Mouse (Mus musculus) frontal cortex, adult 2 months (tissue): ENCODE data around the gene Dars2. TPM values are rescaled to one million over a fixed set of nuclear protein-coding genes. Genes with fewer than 3 reads are reported as not detected.

Experiments
- DNase-seq, 2 experiments: peaks; one replicate each; pipeline ENCODE4 v3.0.0; 2022; ENCODE audit warnings: low spot score in 1 of 2; ENCODE audit errors: extremely low spot score in 1 of 2
- polyA plus RNA-seq: library from polyadenylated mRNA; depleted of rRNA; stranded (reverse); fragments of >200 nt; gene quantifications from 2 replicates; pipeline ENCODE4 v1.2.3, GENCODE M21; 2012; rRNA removed

Gene Dars2
- 20.8 and 22.9 TPM in 2 replicates for polyA plus RNA-seq

DNA sequence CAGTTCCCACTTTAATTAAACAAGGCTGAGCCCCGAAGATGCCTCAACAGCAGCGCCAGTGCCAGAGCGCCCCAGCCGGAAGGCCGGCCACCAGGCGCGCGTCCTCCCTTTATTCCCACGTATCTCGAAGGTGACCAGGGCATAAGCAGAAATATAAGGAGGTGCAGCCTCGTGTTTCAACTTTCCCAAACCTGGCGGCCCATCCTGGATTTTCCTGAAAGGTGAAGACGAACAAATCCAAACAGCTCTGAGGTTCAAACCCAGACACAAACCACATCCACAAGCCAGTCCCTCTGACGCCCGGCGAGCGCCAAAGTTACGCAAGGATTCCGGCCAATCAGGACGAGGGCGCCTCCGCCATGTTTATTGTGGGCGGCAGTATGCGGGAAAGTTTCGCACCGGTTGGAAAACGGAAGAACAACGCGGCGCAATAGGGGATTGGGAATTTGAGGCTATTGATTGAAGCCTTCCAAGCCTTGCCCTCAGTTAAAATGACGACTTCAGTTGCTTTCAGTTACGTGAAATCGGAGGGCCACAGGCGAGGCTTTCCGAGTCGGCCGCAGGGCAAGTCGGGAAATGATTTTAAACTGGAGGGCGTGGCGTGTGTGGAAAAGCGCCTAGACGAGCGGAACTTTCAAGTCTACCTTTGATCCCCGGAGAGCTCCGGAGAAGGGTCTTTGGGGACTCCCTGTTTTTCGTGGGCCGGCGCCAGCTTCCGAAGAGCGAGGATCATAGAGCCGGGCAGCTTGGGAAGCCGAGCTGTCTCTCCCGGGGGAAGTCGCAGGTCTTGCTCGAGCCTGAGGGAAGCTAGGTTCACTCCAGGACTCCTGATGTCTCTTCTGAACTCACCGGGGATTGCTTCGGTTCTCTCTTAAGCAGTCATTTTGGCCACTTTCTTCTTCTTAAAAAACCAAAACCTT is at the start of gene Dars2, which contains the start of gene Cenpl:
Dars2 (minus strand) TSS at position 307 of the 920 bp plus-strand sequence.
Cenpl (plus strand) TSS at position 362 of the 920 bp plus-strand sequence.
- peak; percentile 95 to 99 for DNase-seq

- no peak for DNase-seq
These were observed 44.1 kb upstream of the Dars2 start for GRCm38 (mm10) chr1:161114591-161114990.

GRCm38 (mm10) chr1:161109216-161109615 is 38.8 kb upstream of the Dars2 start:
- no peak for DNase-seq

DNA sequence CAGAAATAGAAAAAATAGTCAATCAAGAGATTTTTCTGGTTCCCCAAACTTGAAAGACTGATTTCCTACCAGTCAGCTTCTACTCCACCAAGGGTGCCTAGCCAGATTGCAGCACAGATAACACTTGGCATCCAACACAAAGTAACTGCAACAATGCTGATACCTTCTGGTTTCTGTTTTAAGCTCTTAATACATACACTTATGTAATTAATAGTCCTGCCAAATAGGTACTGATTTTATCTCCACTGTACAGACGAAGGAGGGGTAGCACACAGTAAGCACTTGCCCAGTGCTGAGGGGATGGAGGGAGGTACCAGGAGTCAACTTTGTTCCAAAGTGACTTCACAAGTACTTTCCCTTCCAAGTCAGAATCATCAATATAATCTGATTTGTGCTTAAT is 33.4 kb upstream of the Dars2 start:
- no peak for DNase-seq

- no peak for DNase-seq
These were observed 29.4 kb upstream of the Dars2 start for GRCm38 (mm10) chr1:161099721-161100405.

- DNase-seq, result no peak
These were observed 6.8 kb upstream of the Dars2 start for GRCm38 (mm10) chr1:161077243-161077642.

GRCm38 (mm10) chr1:161076238-161076637 is 5.8 kb upstream of the Dars2 start:
- DNase-seq, result no peak

DNA sequence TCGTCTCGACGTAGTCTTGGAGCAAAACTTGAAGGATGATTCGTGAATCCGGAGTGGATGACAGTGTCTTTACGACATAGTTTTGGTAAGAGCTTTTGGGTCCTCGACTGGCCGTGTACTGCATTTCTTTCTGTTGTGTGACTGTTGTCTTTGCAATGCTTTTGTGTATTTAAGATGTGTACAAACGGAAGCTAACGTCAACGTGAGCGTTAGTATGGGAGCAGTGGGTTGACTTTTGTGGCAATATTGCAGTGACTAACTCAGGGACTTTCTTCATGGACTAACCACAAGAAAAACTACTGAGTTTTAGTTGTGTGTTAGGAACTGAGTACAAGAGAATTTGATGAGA is 788 bp upstream of the Dars2 start:
- no peak for DNase-seq

GRCm38 (mm10) chr1:161063351-161063750 is 7.1 kb downstream of the Dars2 start:
- DNase-seq, result no peak

DNA sequence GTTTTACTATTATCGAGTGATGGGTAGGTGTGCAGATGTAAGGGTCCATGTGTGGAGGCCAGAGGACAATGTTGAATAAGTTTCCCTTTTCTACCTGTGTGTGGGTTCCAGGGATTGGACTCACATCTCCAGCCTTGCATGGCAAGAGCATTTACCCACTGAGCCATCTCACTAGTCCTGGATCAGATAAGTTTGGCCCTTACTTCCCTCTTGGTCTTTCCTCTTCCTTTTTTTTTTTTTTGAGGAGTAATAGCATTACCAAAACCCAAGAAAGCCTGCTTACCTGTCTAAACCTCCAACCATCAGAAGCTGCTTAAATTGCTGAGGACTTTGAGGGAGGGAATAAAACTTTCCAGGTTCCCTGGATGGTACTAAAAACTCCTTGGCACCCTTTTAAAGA is 13.3 kb downstream of the Dars2 start:
- DNase-seq, result no peak

- no peak for DNase-seq
These were observed 23.5 kb downstream of the Dars2 start for GRCm38 (mm10) chr1:161046972-161047371.

DNA sequence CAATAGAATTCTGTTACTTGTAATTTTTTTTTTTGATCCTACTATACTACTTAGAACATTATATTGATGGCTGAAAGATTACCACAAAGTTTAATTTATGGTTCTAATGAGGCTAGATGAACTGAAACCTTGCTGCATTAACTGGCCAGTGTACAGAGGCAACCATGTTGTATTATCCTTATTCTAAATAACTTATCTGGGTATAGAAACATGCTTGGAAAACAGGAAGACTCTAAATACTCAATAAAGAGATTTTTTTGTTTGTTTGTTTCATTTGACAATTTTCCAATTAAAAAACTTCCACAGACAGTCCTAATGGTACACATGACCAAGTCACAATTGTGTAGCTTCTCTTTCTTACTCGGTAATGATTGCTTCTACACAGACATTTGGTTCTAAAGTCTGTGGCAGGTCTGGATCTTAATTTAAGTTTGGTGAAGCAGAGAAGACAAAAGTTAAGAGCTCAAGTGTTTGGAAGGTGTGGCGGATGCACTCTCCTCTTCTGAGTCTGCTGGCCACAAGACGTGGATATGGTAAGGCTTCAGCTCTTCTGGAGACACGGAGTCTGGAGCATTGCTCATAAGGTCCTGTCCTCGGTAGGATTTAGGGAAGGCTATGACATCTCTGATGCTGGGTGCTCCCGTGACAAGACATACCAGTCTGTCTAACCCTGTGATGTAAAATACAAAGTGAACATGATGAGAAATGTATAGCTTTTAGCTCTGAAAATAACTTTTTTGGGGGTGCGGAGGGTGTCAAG is 29.0 kb downstream of the Dars2 start:
- DNase-seq, result no peak

DNA sequence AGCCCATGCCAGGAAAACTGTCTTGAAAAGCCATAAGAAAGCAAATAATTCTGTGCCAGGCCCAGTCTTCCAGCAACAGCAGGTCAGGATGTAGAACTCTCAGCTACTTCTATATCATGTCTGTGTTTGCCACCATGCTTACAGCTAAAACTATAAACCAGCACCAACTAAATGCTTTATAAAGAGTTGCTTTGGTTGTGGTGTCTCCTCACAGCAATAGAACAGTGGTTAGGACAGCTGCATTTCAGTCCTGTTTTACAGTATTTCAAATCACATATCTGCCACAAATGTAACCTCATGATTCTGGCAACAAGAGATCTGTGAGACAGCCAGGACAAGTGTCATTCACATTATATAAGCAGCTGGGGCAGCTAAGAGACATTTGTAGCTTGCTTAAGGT is 29.6 kb downstream of the Dars2 start:
- no peak for DNase-seq

DNA sequence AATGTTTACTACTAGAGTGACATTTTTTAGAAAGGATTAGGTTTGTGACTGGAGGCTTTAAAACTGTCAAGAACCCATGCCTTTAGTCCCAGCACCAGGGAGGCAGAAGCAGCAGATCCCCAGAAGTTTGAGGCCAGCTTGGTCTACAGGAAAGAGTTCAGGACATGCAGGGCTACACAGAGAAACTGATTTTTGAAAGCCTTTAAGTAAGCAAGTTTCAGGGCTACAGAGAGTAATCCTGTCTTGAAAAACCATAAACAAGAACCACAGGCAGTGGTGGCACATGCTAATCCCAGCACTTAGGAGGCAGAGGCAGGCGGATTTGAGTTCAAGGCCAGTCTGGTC is 30.1 kb downstream of the Dars2 start:
- DNase-seq, result no peak

DNA sequence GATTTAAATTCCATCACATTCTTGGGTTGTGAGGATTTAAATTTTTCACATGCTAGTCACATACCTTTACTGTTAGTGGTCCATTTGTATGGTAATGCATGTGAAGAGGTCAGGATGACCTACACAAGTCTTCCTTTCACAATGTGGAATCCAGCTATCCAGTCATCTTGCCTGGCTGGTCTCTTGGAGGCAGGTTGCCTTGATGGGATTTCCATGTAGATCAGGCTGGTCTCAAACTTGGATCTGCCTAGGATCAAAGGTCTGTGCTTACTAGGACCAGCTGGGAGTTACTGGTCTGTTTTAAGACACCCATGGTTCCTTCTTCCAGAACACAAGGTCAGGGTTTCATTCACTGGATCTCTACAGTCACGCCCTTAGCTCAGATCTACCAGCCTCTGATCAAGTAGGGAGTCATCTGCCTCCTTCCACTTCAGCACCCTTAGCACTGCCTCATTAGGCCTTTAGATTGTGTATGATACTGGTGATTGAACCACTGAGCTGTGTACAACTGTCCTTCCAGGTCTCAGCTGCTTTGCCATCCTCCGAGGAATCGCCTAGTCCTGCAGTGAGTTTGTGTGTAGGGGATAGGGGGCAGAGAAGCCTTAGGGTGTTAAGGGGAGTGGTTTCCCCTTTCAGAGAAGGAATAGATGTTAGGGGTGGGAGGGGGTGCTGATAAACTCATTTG is 30.6 kb downstream of the Dars2 start:
- DNase-seq, result peak in 1 of 2 experiments; percentile 11

- DNase-seq, result no peak
These were observed 31.3 kb downstream of the Dars2 start for GRCm38 (mm10) chr1:161038968-161039721.

DNA sequence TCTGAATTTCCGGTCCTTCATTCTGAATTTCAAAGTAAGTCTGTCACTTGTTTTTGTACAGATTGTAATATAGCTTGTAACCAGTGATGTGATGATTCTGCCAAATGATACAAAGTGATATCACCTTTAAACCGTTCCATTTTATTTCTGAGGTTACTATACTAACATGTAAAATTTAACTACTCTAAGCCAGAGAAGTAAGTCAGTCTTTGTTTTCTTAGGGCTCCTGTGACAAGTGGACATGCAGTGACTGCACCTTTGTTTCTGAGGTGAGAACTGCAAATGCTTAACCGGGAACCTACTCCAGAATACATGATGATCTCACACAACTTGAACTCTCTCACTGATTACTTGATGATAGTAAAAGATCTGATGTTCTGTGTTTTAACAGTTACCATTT is 32.5 kb downstream of the Dars2 start:
- DNase-seq, result no peak

- DNase-seq, result no peak
These were observed 32.9 kb downstream of the Dars2 start for GRCm38 (mm10) chr1:161037599-161037998.

DNA sequence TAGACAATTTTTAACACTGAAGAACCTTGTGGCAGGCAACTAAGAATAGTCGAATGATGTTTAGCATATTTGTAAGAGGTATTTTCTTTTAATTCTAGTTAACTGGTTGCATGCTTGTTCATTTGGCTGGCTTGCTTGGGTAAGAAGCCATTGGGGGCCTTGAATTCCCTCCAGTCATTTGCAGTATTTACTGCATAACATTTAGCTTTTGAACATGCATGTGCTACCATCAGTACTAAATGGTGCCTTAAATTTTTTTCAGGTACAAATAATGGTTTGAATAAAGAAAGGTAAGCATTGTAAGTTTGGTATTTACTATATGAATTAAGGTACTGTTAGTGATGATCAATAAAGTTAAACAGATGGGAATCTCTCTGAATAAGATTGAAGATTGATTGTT is 33.4 kb downstream of the Dars2 start:
- DNase-seq, result no peak

DNA sequence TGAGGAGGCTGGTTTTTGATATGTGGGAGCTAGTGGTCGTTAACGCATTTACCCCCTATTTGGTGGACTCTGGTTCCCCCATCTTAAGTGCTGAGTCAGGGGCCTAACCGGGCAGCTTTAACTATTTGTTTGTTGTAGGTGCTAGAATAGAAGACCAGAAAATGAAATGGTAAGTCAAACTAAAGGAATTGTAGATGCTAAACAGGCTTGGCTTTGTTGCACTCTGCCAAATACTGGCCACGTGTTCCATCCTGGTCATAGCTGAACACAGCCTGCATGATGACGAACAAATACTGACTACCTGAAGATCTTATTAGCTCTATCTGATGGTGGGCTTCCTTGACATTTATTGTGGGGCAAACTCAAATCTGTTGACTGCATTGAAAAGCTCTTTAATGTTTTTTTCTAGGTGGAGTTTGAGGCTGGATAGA is 34.0 kb downstream of the Dars2 start:
- peak in 1 of 2 experiments; percentile 20 for DNase-seq
